Mouse (Mus musculus) cerebellum, adult (tissue): ENCODE results near the gene Car4.
A peak's percentile ranks its signal among the peaks of the same experiment; 100 is the strongest.

Experiments used
- ATAC-seq: cut with Nextera tagmentation; 2 replicates; pipeline ENCODE4 v1.9.2; 2017; ENCODE audit warnings: mild to moderate bottlenecking, moderate library complexity, mixed read lengths; ENCODE audit not compliant: insufficient number of reproducible peaks, low FRiP score, low TSS enrichment

Gene Car4

DNA sequence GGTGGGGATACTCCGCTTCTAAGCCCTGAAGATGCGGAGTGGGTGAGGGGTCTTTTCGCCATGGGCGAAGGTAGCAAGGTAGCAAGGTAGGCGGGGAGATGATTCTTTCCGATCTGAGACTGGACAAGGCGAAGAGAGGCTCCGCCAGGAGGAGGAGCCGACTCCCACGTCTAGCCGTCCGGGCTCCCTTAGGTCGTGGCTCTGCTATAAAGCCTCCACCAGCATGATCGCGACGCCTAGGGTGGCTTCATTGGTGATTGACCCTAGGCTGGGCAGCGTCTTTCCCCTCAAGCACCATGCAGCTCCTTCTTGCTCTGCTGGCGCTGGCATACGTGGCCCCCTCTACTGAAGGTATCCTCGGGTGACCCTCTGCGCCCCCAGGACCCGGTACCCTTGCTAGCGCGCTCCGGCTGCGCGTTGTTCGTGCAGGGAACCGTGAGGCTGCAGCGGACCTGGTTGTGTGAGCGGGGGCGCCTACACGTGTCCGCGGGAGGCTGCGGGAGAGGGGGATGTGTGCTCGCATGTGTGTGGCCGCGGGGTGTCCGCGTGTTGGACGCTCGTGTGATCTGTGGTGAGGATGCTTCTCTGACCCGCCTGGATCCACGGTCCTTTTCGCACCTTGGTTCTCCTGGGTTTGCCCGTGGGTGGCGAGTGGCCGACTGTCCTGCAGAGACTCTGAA, at the start of gene Car4:
Car4 (plus strand) TSS at position 196 of the 680 bp plus-strand sequence.
- peak; percentile 59; the same call in 1 of the 2 replicates for ATAC-seq

DNA sequence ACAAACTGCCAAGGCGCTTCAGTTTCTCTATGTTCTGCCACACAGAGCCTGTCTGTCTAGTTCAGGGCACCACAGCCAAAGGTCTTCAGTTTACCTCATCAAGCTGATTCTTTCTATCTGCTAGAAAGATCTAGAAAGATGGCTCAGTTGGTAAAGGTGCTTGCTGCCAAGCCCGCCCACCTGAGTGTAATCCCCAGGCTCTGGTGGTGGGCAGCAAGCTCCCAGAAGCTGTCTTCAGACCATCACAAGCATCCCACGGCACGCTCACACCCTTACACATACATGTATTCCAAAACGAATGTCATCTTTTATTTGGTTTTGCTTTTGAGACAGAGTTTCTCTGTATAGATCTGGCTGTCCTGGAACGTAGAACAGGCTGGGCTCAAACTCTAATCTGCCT, 49.1 kb upstream of the Car4 start:
- ATAC-seq: no peak

GRCm38 (mm10) chr11:84910411-84910810, 47.2 kb upstream of the Car4 start:
- ATAC-seq: no peak

DNA sequence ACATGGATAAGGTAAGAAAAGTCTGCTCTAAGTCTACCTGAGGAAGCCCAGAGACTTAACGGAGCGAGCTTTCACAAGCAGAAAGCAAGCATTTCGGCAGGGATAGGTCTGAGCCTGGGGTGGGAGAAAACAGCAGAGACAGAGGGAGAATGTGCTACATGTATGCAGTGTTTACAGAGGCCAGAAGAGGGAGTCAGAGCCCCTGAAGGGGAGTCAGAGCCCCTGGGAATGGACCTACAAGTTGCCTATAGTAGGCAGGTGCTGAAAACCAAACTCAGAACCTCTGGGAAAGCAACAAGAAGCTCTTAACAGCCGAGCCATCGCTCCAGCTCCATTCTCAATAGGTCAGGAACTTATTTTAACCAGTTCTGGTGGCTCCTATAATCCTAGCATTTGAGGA, 42.9 kb upstream of the Car4 start:
- ATAC-seq: no peak

DNA sequence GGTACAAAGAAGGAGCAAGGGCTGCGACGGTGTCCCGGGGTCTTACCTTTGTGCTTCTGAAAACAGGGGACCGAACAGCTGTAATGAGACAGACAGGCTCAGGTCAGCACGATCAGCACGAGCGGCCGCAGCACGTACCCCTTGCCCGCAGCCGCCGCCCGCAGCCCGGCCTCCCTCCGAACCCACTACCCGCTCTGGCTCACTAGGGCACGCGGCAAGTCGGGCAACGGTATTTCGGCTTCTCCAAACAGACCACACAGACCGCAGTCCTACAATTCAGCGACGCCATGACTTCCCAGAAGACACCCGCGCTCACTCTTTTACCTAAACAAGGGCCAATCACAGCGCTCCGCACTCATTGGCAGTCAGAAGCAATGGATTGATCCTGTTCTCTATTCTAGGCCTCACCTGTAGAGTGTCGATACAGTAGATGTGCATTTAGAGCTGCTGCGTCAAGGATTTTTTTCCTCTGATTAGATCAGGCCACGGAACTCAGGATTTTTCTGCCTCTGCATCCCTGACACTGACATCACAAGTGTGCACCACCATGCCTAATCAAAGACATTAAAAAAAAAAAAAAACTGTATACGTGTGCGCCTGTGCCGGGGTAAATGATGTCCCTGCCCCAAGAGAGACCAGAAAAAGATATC, 41.4 kb upstream of the Car4 start, which contains the start of gene Znhit3:
Znhit3 (minus strand) TSS at position 314 of the 650 bp plus-strand sequence.
- peak; percentile 88 for ATAC-seq

- ATAC-seq: no peak
Measured at GRCm38 (mm10) chr11:84916703-84917300, 40.8 kb upstream of the Car4 start.

DNA sequence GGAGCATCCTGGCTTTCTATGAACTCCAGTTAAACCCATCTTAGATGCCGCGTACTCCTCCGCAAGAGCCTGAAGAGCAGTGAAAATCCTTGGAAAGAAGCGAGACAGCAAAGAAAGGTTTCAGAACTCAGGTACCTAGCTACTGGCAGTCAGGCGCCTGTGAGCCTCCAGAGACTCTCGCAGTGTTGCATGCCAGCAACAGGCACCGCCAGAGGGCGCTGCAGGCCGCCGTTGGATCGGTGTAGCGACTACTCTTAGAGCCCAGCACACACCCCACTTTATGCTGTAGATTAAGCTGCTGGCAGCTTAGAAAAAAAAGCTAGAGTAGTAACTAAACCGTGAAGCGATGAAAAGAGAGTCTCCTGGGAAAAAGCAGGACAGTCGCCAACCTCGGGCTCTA, 39.2 kb upstream of the Car4 start:
- ATAC-seq: no peak; the same call in 1 of the 2 replicates

- ATAC-seq: no peak
Measured at GRCm38 (mm10) chr11:84919276-84919675, 38.3 kb upstream of the Car4 start.

DNA sequence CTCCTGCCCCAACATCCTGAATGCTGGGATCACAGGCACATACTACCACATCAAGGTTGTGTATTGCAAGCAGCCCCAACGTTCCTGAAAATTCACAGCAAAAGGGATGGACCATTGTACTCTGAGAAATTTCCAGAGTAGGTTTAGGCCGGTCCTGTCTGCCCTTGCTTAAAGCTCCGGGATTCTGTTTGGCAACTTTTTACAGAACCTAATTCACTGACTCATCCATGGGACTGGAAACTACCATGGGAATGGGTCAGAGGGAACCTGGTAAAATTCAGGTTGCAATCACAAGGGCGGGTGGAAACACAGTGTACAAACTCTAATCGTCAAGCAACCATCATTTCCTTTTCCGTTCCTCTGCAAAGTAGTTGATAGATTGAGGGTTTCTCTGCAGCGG, 37.6 kb upstream of the Car4 start:
- no peak for ATAC-seq

- no peak for ATAC-seq
Measured at GRCm38 (mm10) chr11:84920981-84921380, 36.6 kb upstream of the Car4 start.

- no peak for ATAC-seq
Measured at GRCm38 (mm10) chr11:84932261-84932660, 25.3 kb upstream of the Car4 start.

- no peak for ATAC-seq
Measured at GRCm38 (mm10) chr11:84939508-84940053, 18.0 kb upstream of the Car4 start.

DNA sequence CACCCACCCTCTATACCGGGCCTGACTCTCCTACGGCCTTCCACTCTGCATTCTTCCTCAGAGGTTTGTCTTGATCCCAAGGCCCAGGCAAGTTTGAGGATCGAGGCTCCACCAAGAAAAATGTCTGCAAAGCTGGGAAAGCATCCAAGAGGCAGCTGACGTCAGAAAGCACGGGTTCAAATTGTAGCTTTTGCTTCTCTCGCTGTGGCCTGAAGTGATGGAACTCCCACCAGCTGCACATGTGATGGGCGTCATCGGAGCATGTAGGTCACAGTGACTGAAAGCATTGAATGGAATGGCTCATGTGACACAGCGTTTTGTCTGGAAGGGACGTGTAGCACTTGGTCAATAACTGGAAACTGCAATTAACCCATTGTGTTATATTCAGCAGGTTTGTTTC, 17.4 kb upstream of the Car4 start:
- no peak for ATAC-seq

DNA sequence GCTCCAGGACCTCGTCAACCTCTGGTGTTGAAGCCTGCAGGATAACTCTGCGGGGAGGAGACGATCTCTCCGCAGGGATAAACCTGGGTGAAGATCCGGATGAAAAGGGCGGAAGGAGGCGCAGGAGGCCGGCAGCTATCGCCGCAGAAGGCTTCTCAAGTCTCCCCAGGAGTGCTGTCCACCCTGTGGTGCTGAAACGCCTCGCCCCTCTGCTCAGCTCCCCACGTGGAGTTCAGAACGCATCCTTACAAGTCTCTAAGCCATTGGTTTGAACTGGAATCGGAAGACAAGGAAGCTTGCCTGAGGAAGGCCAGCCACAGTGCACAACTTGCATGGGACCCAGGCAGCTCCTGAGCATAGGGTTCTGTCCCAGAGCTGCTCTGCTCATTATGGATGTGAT, 13.6 kb upstream of the Car4 start:
- no peak for ATAC-seq

- no peak for ATAC-seq
Measured at GRCm38 (mm10) chr11:84944639-84945435, 12.7 kb upstream of the Car4 start.

GRCm38 (mm10) chr11:84945841-84946240, 11.7 kb upstream of the Car4 start:
- no peak for ATAC-seq

GRCm38 (mm10) chr11:84947206-84947605, 10.4 kb upstream of the Car4 start:
- ATAC-seq: no peak

GRCm38 (mm10) chr11:84948114-84948513, 9.5 kb upstream of the Car4 start:
- ATAC-seq: no peak

- ATAC-seq: no peak
Measured at GRCm38 (mm10) chr11:84948526-84948925, 9.1 kb upstream of the Car4 start.

- ATAC-seq: no peak
Measured at GRCm38 (mm10) chr11:84952611-84953010, 5.0 kb upstream of the Car4 start.

- ATAC-seq: no peak
Measured at GRCm38 (mm10) chr11:84956400-84956799, 1.2 kb upstream of the Car4 start.
